26 mouse cellular contexts compared by ENCODE assay signal in genomic region chr5:145064765-145065340, GRCm38 (mm10). TPM values are rescaled to one million over a fixed set of nuclear protein-coding genes. Genes with fewer than 3 reads are reported as not detected.
"Had no signal": no experiment of that assay in that cellular context is flagged by ENCODE, and none has a peak within 500 bp of the region (broad histone marks: within the 10 kb centered on the region; RNA-seq: fewer than 3 reads in every experiment).

No protein-coding gene starts in this region.

- DNase-seq: liver, postnatal 0 days; lung, adult 2 months; lung, postnatal 14 days; midbrain, embryonic 14.5 days; retina, postnatal 1 day; right cerebral cortex, adult 18-20 months; right cerebral cortex, postnatal 25 days; right cerebral cortex, postnatal 4 days; spleen, adult 18-20 months; thymus, adult 2 months; thymus, postnatal 14 days; thymus, postnatal 36 days had no signal

RNA-seq across cellular contexts. Expression of gene Kpna7, which starts 19.0 kb away (rescaled TPM):
- total RNA-seq: megakaryocyte, adult 5-6 weeks; megakaryocyte-erythroid progenitor cell, adult 5-6 weeks had no signal
- polyA plus RNA-seq: liver, postnatal 0 days; lung, adult 2 months; lung, embryonic 15.5 days; lung, postnatal 0 days; midbrain, embryonic 10.5 days; midbrain, embryonic 12.5 days; midbrain, embryonic 14.5 days; midbrain, embryonic 16.5 days; myocyte; neural tube, embryonic 11.5 days; neural tube, embryonic 13.5 days; neural tube, embryonic 15.5 days; small intestine, adult 2 months had no signal

RNA-seq across cellular contexts. Expression of gene 1700018F24Rik, which starts 22.1 kb away (rescaled TPM):
- total RNA-seq: megakaryocyte, adult 5-6 weeks; megakaryocyte-erythroid progenitor cell, adult 5-6 weeks had no signal
- polyA plus RNA-seq: liver, postnatal 0 days; lung, adult 2 months; midbrain, embryonic 10.5 days; midbrain, embryonic 12.5 days; midbrain, embryonic 14.5 days; midbrain, embryonic 16.5 days; myocyte; neural tube, embryonic 11.5 days; neural tube, embryonic 13.5 days; neural tube, embryonic 15.5 days; small intestine, adult 2 months; stomach, embryonic 15.5 days; stomach, postnatal 0 days; thymus, adult 2 months had no signal

RNA-seq across cellular contexts. Expression of gene Gm4871, which starts 32.3 kb away (rescaled TPM):
- total RNA-seq: megakaryocyte, adult 5-6 weeks; megakaryocyte-erythroid progenitor cell, adult 5-6 weeks had no signal
- polyA plus RNA-seq: liver, postnatal 0 days; lung, adult 2 months; lung, embryonic 15.5 days; lung, postnatal 0 days; midbrain, embryonic 10.5 days; midbrain, embryonic 12.5 days; midbrain, embryonic 14.5 days; midbrain, embryonic 16.5 days; myocyte; neural tube, embryonic 11.5 days; neural tube, embryonic 13.5 days; neural tube, embryonic 15.5 days; small intestine, adult 2 months; stomach, embryonic 15.5 days; stomach, postnatal 0 days; thymus, adult 2 months had no signal
